Mouse (Mus musculus): ENCODE results near the gene Rarg.

DNA sequence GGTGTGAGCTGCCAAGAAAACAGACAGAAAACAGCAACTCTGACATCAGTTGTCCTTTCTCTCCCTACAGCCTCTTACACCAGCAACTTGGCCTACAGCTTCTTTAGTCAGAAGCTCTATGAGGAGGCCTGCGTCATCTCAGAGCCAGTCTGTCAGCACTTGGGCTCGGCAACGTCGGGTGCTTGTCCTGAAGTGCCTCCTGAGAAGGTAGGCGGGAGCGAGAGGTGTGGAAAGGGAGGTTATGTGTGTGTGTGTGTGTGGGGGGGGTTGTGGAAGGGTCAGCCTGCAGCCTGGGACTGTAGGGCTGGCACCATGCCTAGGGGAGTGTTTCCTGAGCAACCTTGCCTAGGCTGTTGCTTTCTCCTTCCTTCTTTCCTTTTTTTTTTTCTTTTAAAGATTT is 45.2 kb upstream of the Rarg start:
- no peak for TF ChIP-seq CTCF (IDR thresholded peaks at IDR 0.05; ENCODE audit: low read depth)
- TF ChIP-seq EP300 (IDR thresholded peaks at IDR 0.05; ENCODE audit: low read depth), result no peak
